Mouse (Mus musculus): ENCODE results near the gene Spg20.

DNA sequence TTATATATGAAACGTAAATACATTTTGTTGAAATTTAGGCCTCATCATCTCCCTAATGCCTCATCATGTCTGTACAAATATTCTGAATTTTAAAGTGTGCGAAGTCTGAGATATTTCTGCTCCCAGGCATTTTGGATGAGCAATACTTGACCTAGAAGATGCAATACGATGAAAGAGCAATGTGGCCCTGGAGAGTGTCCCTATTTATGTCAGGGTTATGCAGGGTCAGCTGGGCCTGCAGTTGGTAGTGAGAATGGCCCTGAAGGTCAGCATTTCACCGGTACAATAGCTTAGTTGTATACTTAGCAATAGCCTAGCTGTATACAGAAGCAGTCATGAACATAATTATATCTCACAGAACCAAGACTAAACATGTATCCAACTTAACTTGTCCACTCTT is 2.8 kb upstream of the Spg20 start:
- TF ChIP-seq CTCF (IDR thresholded peaks at IDR 0.05; ENCODE audit: insufficient read depth, low read length), result no peak
- TF ChIP-seq POLR2A (IDR thresholded peaks at IDR 0.05; ENCODE audit: borderline replicate concordance, extremely low read depth, low read depth, low read length), result no peak

Measured in lung, adult 2 months (tissue).